In genomic region chr4:3083161-3084020, GRCm38 (mm10) we compare ENCODE assay signal across 8 mouse cellular contexts.
DNase-seq lines count a peak whose midpoint lies in the region; ATAC-seq and TF ChIP-seq lines count a peak whose summit lies in the region.

No protein-coding gene starts in this region.

- WGBS in heart, embryonic 15.5 days = 48% methylated on average over 8 of the region's 8 CpGs
- WGBS in limb, embryonic 15.5 days = 54% methylated on average over 8 of the region's 8 CpGs
- 52% methylated on average over 8 of the region's 8 CpGs for WGBS in neural tube, embryonic 12.5 days

- ATAC-seq in heart, embryonic 15.5 days (replicated peaks; ENCODE audit: insufficient number of reproducible peaks, insufficient read depth, low FRiP score, low read depth) = peak; percentile 29
- peak; percentile 42 for ATAC-seq in limb, embryonic 15.5 days (ENCODE audit: insufficient number of reproducible peaks, low FRiP score, low TSS enrichment, low read depth)
- ATAC-seq in neural tube, embryonic 12.5 days (ENCODE audit: low FRiP score, low read depth) = peak; percentile 18

- H3K4me1 ChIP-seq in heart, embryonic 15.5 days (replicated peaks) = no peaks in the 10 kb centered on the region
- no peaks in the 10 kb centered on the region for H3K4me1 ChIP-seq in limb, embryonic 15.5 days
- no peaks in the 10 kb centered on the region for H3K4me1 ChIP-seq in neural tube, embryonic 12.5 days

- H3K27ac ChIP-seq in gastrocnemius, adult 2 months = no peak overlapping the region
- H3K27ac ChIP-seq in heart, embryonic 15.5 days = no peak overlapping the region
- H3K27ac ChIP-seq in limb, embryonic 15.5 days = no peak overlapping the region
- H3K27ac ChIP-seq in neural tube, embryonic 12.5 days = no peak overlapping the region

- H3K36me3 ChIP-seq in heart, embryonic 15.5 days = no peaks in the 10 kb centered on the region
- no peaks in the 10 kb centered on the region for H3K36me3 ChIP-seq in limb, embryonic 15.5 days
- H3K36me3 ChIP-seq in neural tube, embryonic 12.5 days = no peaks in the 10 kb centered on the region

- H3K4me2 ChIP-seq in heart, embryonic 15.5 days = no peak overlapping the region
- H3K4me2 ChIP-seq in limb, embryonic 15.5 days = no peak overlapping the region
- H3K4me2 ChIP-seq in neural tube, embryonic 12.5 days (replicated peaks) = no peak overlapping the region

- no peaks in the 10 kb centered on the region for H3K27me3 ChIP-seq in heart, embryonic 15.5 days
- no peaks in the 10 kb centered on the region for H3K27me3 ChIP-seq in limb, embryonic 15.5 days
- H3K27me3 ChIP-seq in neural tube, embryonic 12.5 days (replicated peaks) = no peaks in the 10 kb centered on the region

- no peak overlapping the region for H3K9ac ChIP-seq in heart, embryonic 15.5 days
- H3K9ac ChIP-seq in limb, embryonic 15.5 days = no peak overlapping the region
- H3K9ac ChIP-seq in neural tube, embryonic 12.5 days = no peak overlapping the region

- intact Hi-C loops in gastrocnemius, adult 2 months (cut with DNase I) = no loop called here
- intact Hi-C loops in gastrocnemius, postnatal 14 days (cut with DNase I; ENCODE audit: low total_unique reads) = no loop called here

- peak; percentile 30 for DNase-seq in gastrocnemius, adult 2 months
- DNase-seq in gastrocnemius, postnatal 14 days = no peak
- peak; percentile 58 for DNase-seq in R1 (ENCODE audit: low read depth, low spot score)
- DNase-seq in layer of hippocampus, postnatal 25 days (ENCODE audit: extremely low spot score in 1 of 2, low spot score in 1 of 2) = no peak
- no peak for DNase-seq in cerebellum, adult 9-10 months

- peaks cover 43% of the 10 kb centered on the region for H3K9me3 ChIP-seq in heart, embryonic 15.5 days (replicated peaks)
- H3K9me3 ChIP-seq in limb, embryonic 15.5 days = peaks cover 68% of the 10 kb centered on the region
- peaks cover 97% of the 10 kb centered on the region for H3K9me3 ChIP-seq in neural tube, embryonic 12.5 days

- TF ChIP-seq CTCF in gastrocnemius, adult 2 months (IDR thresholded peaks at IDR 0.05) = no peak

- no peak overlapping the region for H3K4me3 ChIP-seq in gastrocnemius, adult 2 months
- no peak overlapping the region for H3K4me3 ChIP-seq in heart, embryonic 15.5 days
- H3K4me3 ChIP-seq in limb, embryonic 15.5 days = no peak overlapping the region
- H3K4me3 ChIP-seq in neural tube, embryonic 12.5 days = no peak overlapping the region

Comparison
In these comparisons a context has a peak if more than half of its experiments do, and no peak if none do; other contexts are left out.
1. DNase-seq: peak in gastrocnemius, adult 2 months (single experiment) and R1 (single experiment); none in gastrocnemius, postnatal 14 days (single experiment), layer of hippocampus, postnatal 25 days (0 of 2) and cerebellum, adult 9-10 months (single experiment).
2. Peak in every context shown above with its lines, with median percentiles within 50 percentile points of each other: ATAC-seq.